Mouse (Mus musculus) spleen, postnatal 36 days (tissue): ENCODE measurements around the gene Clba1.

ENCODE experiments used
- DNase-seq, 2 experiments: peaks; one replicate each; pipeline ENCODE4 v3.0.0; 2022; ENCODE audit warnings: low spot score in 2 of 2, mixed read lengths in 1 of 2

Clba1 gene

GRCm38 (mm10) chr12:112849235-112850022, 40.7 kb downstream of the Clba1 start:
- peak in 1 of 2 experiments; percentile 34 for DNase-seq

- peak; percentile 34 to 42 for DNase-seq
Measured at GRCm38 (mm10) chr12:112850344-112850743, 41.6 kb downstream of the Clba1 start.

- DNase-seq, result no peak
Measured at GRCm38 (mm10) chr12:112851116-112851515, 42.4 kb downstream of the Clba1 start.

GRCm38 (mm10) chr12:112853050-112853729, 44.5 kb downstream of the Clba1 start:
- no peak for DNase-seq

- DNase-seq, result peak; percentile 78 to 79
Measured at GRCm38 (mm10) chr12:112854610-112855333, 46.0 kb downstream of the Clba1 start.

GRCm38 (mm10) chr12:112856338-112856737, 47.6 kb downstream of the Clba1 start:
- no peak for DNase-seq

- DNase-seq, result peak in 1 of 2 experiments; percentile 49
Measured at GRCm38 (mm10) chr12:112857021-112857925, 48.5 kb downstream of the Clba1 start.

GRCm38 (mm10) chr12:112858581-112859336, 50.0 kb downstream of the Clba1 start:
- DNase-seq, result no peak

- peak; percentile 73 to 79 for DNase-seq
Measured at GRCm38 (mm10) chr12:112859930-112860329, 51.2 kb downstream of the Clba1 start.

- DNase-seq, result peak; percentile 71 to 74
Measured at GRCm38 (mm10) chr12:112860765-112861164, 52.0 kb downstream of the Clba1 start.

- DNase-seq, result peak; percentile 61 to 64
Measured at GRCm38 (mm10) chr12:112861911-112862321, 53.2 kb downstream of the Clba1 start.

GRCm38 (mm10) chr12:112864804-112865203, 56.1 kb downstream of the Clba1 start:
- DNase-seq, result peak in 1 of 2 experiments; percentile 52
